Mouse (Mus musculus) olfactory bulb, adult 2 months (tissue): ENCODE results near the gene Ulk4. TPM values are rescaled to one million over a fixed set of nuclear protein-coding genes. Genes with fewer than 3 reads are reported as not detected.

ENCODE experiments used
- H3K27ac ChIP-seq: fragments of 200-500 bp; 2 replicates; pipeline ENCODE4 v1.5.1; 2012; ENCODE audit warnings: low read depth, low read length; ENCODE audit not compliant: insufficient read depth
- H3K4me1 ChIP-seq: fragments of 200-500 bp; 2 replicates; pipeline ENCODE4 v1.6.1; 2012; ENCODE audit warnings: low read length; ENCODE audit not compliant: control insufficient read depth, insufficient read depth
- H3K4me3 ChIP-seq: fragments of 200-500 bp; 2 replicates; pipeline ENCODE4 v1.5.1; 2012; ENCODE audit warnings: mild to moderate bottlenecking, low read depth, low read length, moderate library complexity; ENCODE audit not compliant: insufficient read depth
- CTCF ChIP-seq: fragments of 200-500 bp; IDR thresholded peaks from 2 replicates; pipeline ENCODE4 v1.5.1; 2012; ENCODE audit warnings: low read depth, mild to moderate bottlenecking, low read length, moderate library complexity; ENCODE audit not compliant: insufficient read depth
- POLR2A ChIP-seq: fragments of 200-500 bp; IDR thresholded peaks from 2 replicates; pipeline ENCODE4 v1.6.1; 2012; ENCODE audit warnings: mild to moderate bottlenecking, low read depth, low read length, moderate library complexity; ENCODE audit not compliant: insufficient read depth
- WGBS: fragments of 180-500 bp; shearing (Covaris S2); methylation state at CpG from one replicate; pipeline ENCODE4 v1.1.7; 2018; 5-methylcytosine and 5-hydroxymethylcytosine counted together
- polyA plus RNA-seq: library from polyadenylated mRNA; stranded (reverse); fragments of >200 nt; gene quantifications from 2 replicates; pipeline ENCODE4 v1.2.4, GENCODE M21; 2012; ENCODE audit warnings: low replicate concordance; ENCODE audit not compliant: missing spikeins, insufficient read depth, insufficient read length

The Ulk4 gene
- polyA plus RNA-seq, 1 experiment = not detected

GRCm38 (mm10) chr9:120940858-120941257, 336.1 kb downstream of the Ulk4 start:
- peaks cover 14% of the 10 kb centered on the region for H3K4me1 ChIP-seq
- no peak for TF ChIP-seq CTCF
- TF ChIP-seq POLR2A = no peak
- no peak overlapping the region for H3K27ac ChIP-seq
- no peak overlapping the region for H3K4me3 ChIP-seq
- WGBS = 81% methylated on average over 3 of the region's 3 CpGs

- TF ChIP-seq POLR2A (no peak), CTCF (peak; percentile 58; the same call in 1 of the 2 replicates)
- Histone ChIP-seq H3K4me3 (no peak overlapping the region), H3K4me1 (peaks cover 16% of the 10 kb centered on the region), H3K27ac (no peak overlapping the region)
- WGBS = 6% methylated on average over 8 of the region's 8 CpGs
These were observed 340.6 kb downstream of the Ulk4 start for GRCm38 (mm10) chr9:120936351-120936750.

- Histone ChIP-seq H3K4me1 (peaks cover 11% of the 10 kb centered on the region), H3K4me3 (peak overlapping the region; percentile 14; the same call in 1 of the 2 replicates), H3K27ac (no peak overlapping the region)
- TF ChIP-seq POLR2A (no peak), CTCF (no peak)
- 11% methylated on average over 4 of the region's 4 CpGs for WGBS
These were observed 341.4 kb downstream of the Ulk4 start for GRCm38 (mm10) chr9:120935634-120935922.

- peaks cover 11% of the 10 kb centered on the region for H3K4me1 ChIP-seq
- H3K4me3 ChIP-seq = peak overlapping the region; percentile 78
- WGBS = 5% methylated on average over 14 of the region's 14 CpGs
- no peak for TF ChIP-seq POLR2A
- TF ChIP-seq CTCF = no peak
- no peak overlapping the region for H3K27ac ChIP-seq
These were observed 342.0 kb downstream of the Ulk4 start for GRCm38 (mm10) chr9:120934821-120935633.

- no peak for TF ChIP-seq CTCF
- TF ChIP-seq POLR2A = no peak
These were observed 342.9 kb downstream of the Ulk4 start for GRCm38 (mm10) chr9:120933886-120934758.

GRCm38 (mm10) chr9:120933587-120933885, 343.5 kb downstream of the Ulk4 start:
- peaks cover 14% of the 10 kb centered on the region for H3K4me1 ChIP-seq
- peak overlapping the region; percentile 56 for H3K27ac ChIP-seq
- no peak for TF ChIP-seq CTCF
- no peak for TF ChIP-seq POLR2A
- WGBS = 11% methylated on average over 57 of the region's 58 CpGs
- H3K4me3 ChIP-seq = peak overlapping the region; percentile 78

More at GRCm38 (mm10) chr9:120933886-120934758, 342.9 kb downstream of the Ulk4 start:
- Histone ChIP-seq H3K27ac (no peak overlapping the region), H3K4me1 (peaks cover 12% of the 10 kb centered on the region), H3K4me3 (peak overlapping the region; percentile 78)
- WGBS = 1% methylated on average over 57 of the region's 57 CpGs

GRCm38 (mm10) chr9:120932797-120933586, 344.0 kb downstream of the Ulk4 start:
- Histone ChIP-seq H3K4me3 (peak overlapping the region; percentile 78), H3K27ac (peak overlapping the region; percentile 56), H3K4me1 (peaks cover 14% of the 10 kb centered on the region)
- 4% methylated on average over 78 of the region's 78 CpGs for WGBS
- peak; percentile 100 for TF ChIP-seq POLR2A
- no peak for TF ChIP-seq CTCF

- TF ChIP-seq POLR2A = no peak
- Histone ChIP-seq H3K27ac (no peak overlapping the region), H3K4me1 (peaks cover 14% of the 10 kb centered on the region), H3K4me3 (no peak overlapping the region)
- WGBS = 54% methylated on average over 6 of the region's 6 CpGs
These were observed 344.6 kb downstream of the Ulk4 start for GRCm38 (mm10) chr9:120932371-120932770.
